Mouse (Mus musculus) C2C12 (cell line): ENCODE measurements around the gene Use1. TPM values are rescaled to one million over a fixed set of nuclear protein-coding genes. Genes with fewer than 3 reads are reported as not detected.

Source experiments
- H3K27me3 ChIP-seq: one replicate; pipeline ENCODE4 v1.6.1; 2011; ENCODE audit not compliant: control insufficient read depth, insufficient read depth, insufficient read length
- H3K36me3 ChIP-seq: one replicate; pipeline ENCODE4 v1.6.1; 2011; ENCODE audit not compliant: control insufficient read depth, insufficient read depth
- H3K4me3 ChIP-seq: one replicate; pipeline ENCODE4 v1.5.1; 2011; ENCODE audit warnings: mild to moderate bottlenecking, control low read depth; ENCODE audit not compliant: poor library complexity, insufficient read depth, severe bottlenecking
- H3K79me2 ChIP-seq: one replicate; pipeline ENCODE4 v1.6.1; 2011; ENCODE audit not compliant: control insufficient read depth, insufficient read depth
- H3K79me3 ChIP-seq: one replicate; pipeline ENCODE4 v1.6.1; 2011; ENCODE audit warnings: low read depth, control low read depth
- H3ac ChIP-seq: one replicate; pipeline ENCODE3; 2011; ENCODE audit warnings: low read depth; ENCODE audit not compliant: control insufficient read depth, insufficient read length
- CEBPB ChIP-seq: IDR thresholded peaks from one replicate; pipeline ENCODE4 v1.6.1; 2011; ENCODE audit warnings: low read depth, mild to moderate bottlenecking, control low read depth, moderate library complexity
- CTCF ChIP-seq: IDR thresholded peaks from one replicate; pipeline ENCODE4 v1.5.1; 2011; ENCODE audit not compliant: control insufficient read depth, insufficient read depth, insufficient read length
- FOSL1 ChIP-seq: IDR thresholded peaks from one replicate; pipeline ENCODE4 v1.8.0; 2011; ENCODE audit warnings: mild to moderate bottlenecking, low read length; ENCODE audit not compliant: poor library complexity, insufficient read depth, severe bottlenecking
- MAX ChIP-seq: IDR thresholded peaks from one replicate; pipeline ENCODE4 v1.6.1; 2011; ENCODE audit warnings: mild to moderate bottlenecking, control low read depth
- MYOD1 ChIP-seq: IDR thresholded peaks from one replicate; pipeline ENCODE4 v1.6.1; 2011; ENCODE audit warnings: low read depth; ENCODE audit not compliant: control insufficient read depth, insufficient read length
- MYOG ChIP-seq: IDR thresholded peaks from one replicate; pipeline ENCODE4 v1.6.1; 2011; ENCODE audit not compliant: control insufficient read depth, insufficient read length; ENCODE audit errors: extremely low read depth
- USF1 ChIP-seq: IDR thresholded peaks from one replicate; pipeline ENCODE4 v1.6.1; 2011; ENCODE audit warnings: low read depth, mild to moderate bottlenecking, control low read depth, moderate library complexity
- polyA plus RNA-seq: library from polyadenylated mRNA; unstranded; fragments of >200 nt; fragmentation: generic; extraction: Trizol; gene quantifications from one replicate; pipeline ENCODE4 v1.2.1, GENCODE M21; 2012; ENCODE audit warnings: missing spikeins

Gene Use1
- polyA plus RNA-seq, 1 experiment, result 105 TPM

GRCm38 (mm10) chr8:71374616-71375206 is 8.1 kb downstream of the Use1 start:
- peaks cover 44% of the 10 kb centered on the region for H3K36me3 ChIP-seq
- H3ac ChIP-seq, result no peak overlapping the region
- no peak for TF ChIP-seq MYOG
- no peak overlapping the region for H3K4me3 ChIP-seq
- peaks cover 6% of the 10 kb centered on the region for H3K79me3 ChIP-seq
- H3K27me3 ChIP-seq, result no peaks in the 10 kb centered on the region
- H3K79me2 ChIP-seq, result peaks cover 21% of the 10 kb centered on the region

- H3K36me3 ChIP-seq, result peaks cover 40% of the 10 kb centered on the region
- no peak overlapping the region for H3ac ChIP-seq
- no peaks in the 10 kb centered on the region for H3K27me3 ChIP-seq
- peaks cover 14% of the 10 kb centered on the region for H3K79me3 ChIP-seq
- peaks cover 32% of the 10 kb centered on the region for H3K79me2 ChIP-seq
- TF ChIP-seq CTCF, result no peak
- TF ChIP-seq MYOD1, result no peak
- no peak for TF ChIP-seq USF1
- no peak for TF ChIP-seq MAX
- TF ChIP-seq CEBPB, result no peak
- TF ChIP-seq FOSL1, result no peak
- no peak for TF ChIP-seq MYOG
- H3K4me3 ChIP-seq, result no peak overlapping the region
Observed at GRCm38 (mm10) chr8:71375581-71376422, 9.2 kb downstream of the Use1 start.

GRCm38 (mm10) chr8:71376423-71377030 is 9.9 kb downstream of the Use1 start:
- Histone ChIP-seq H3K4me3 (no peak overlapping the region), H3K79me3 (peaks cover 17% of the 10 kb centered on the region), H3K27me3 (no peaks in the 10 kb centered on the region), H3K79me2 (peaks cover 39% of the 10 kb centered on the region), H3K36me3 (peaks cover 40% of the 10 kb centered on the region), H3ac (no peak overlapping the region)
- TF ChIP-seq MYOD1 (no peak), FOSL1 (no peak), CEBPB (no peak), CTCF (no peak), MYOG (no peak), USF1 (no peak), MAX (no peak)

GRCm38 (mm10) chr8:71379008-71379407 is 12.4 kb downstream of the Use1 start:
- H3K79me2 ChIP-seq, result peaks cover 39% of the 10 kb centered on the region
- peaks cover 17% of the 10 kb centered on the region for H3K79me3 ChIP-seq
- H3K36me3 ChIP-seq, result peaks cover 32% of the 10 kb centered on the region
- no peak overlapping the region for H3ac ChIP-seq
- no peak overlapping the region for H3K4me3 ChIP-seq
- H3K27me3 ChIP-seq, result no peaks in the 10 kb centered on the region
- TF ChIP-seq CEBPB (no peak), FOSL1 (no peak), MYOG (no peak), MYOD1 (no peak), USF1 (no peak), MAX (no peak), CTCF (no peak)

GRCm38 (mm10) chr8:71379512-71380075 is 12.9 kb downstream of the Use1 start:
- Histone ChIP-seq H3K36me3 (peaks cover 31% of the 10 kb centered on the region), H3K79me3 (peaks cover 17% of the 10 kb centered on the region)
- no peak for TF ChIP-seq FOSL1
- TF ChIP-seq CTCF, result no peak
- no peak for TF ChIP-seq MYOG
- no peak for TF ChIP-seq CEBPB
- TF ChIP-seq MAX, result no peak

More at GRCm38 (mm10) chr8:71379512-71380075, 12.9 kb downstream of the Use1 start:
- Histone ChIP-seq H3K79me2 (peaks cover 39% of the 10 kb centered on the region), H3K4me3 (peak overlapping the region; percentile 82), H3ac (peak overlapping the region; percentile 86), H3K27me3 (no peaks in the 10 kb centered on the region)
